Mouse (Mus musculus) ES-E14 (cell line): ENCODE measurements at regions not wholly inside any gene's neighbourhood (a gene's known extent, or its start where the extent isn't known, plus 50 kb on each side); places are given as distances from the start of the nearest gene placed in this dataset.

Source experiments
- CHD2 ChIP-seq: IDR thresholded peaks from 2 replicates; pipeline ENCODE4 v1.6.1; 2014; ENCODE audit warnings: mild to moderate bottlenecking, low read depth, low read length, inconsistent platforms
- HCFC1 ChIP-seq: IDR thresholded peaks from 2 replicates; pipeline ENCODE4 v1.6.1; 2012; ENCODE audit warnings: low read length, inconsistent platforms, borderline replicate concordance; ENCODE audit not compliant: insufficient read depth
- MAFK ChIP-seq: IDR thresholded peaks from 2 replicates; pipeline ENCODE4 v1.6.1; 2014; ENCODE audit warnings: mild to moderate bottlenecking, low read depth, low read length, inconsistent platforms; ENCODE audit not compliant: insufficient read depth
- ZC3H11A ChIP-seq: IDR thresholded peaks from 2 replicates; pipeline ENCODE4 v1.6.1; 2012; ENCODE audit warnings: low read depth, mild to moderate bottlenecking, inconsistent platforms, low read length, borderline replicate concordance
- ZNF384 ChIP-seq: IDR thresholded peaks from 2 replicates; pipeline ENCODE4 v1.6.1; 2012; ENCODE audit warnings: low read depth, low read length, inconsistent platforms

- TF ChIP-seq ZNF384 (no peak), CHD2 (no peak), HCFC1 (no peak), MAFK (no peak), ZC3H11A (no peak)
Measured at GRCm38 (mm10) chr17:7537210-7537609, 151.9 kb upstream of the Unc93a2 start.
